Mouse (Mus musculus): ENCODE measurements around the gene Evi5l. TPM values are rescaled to one million over a fixed set of nuclear protein-coding genes. Genes with fewer than 3 reads are reported as not detected.

Gene Evi5l
- polyA plus RNA-seq, 1 experiment from 2014 or later = 28.1 TPM

DNA sequence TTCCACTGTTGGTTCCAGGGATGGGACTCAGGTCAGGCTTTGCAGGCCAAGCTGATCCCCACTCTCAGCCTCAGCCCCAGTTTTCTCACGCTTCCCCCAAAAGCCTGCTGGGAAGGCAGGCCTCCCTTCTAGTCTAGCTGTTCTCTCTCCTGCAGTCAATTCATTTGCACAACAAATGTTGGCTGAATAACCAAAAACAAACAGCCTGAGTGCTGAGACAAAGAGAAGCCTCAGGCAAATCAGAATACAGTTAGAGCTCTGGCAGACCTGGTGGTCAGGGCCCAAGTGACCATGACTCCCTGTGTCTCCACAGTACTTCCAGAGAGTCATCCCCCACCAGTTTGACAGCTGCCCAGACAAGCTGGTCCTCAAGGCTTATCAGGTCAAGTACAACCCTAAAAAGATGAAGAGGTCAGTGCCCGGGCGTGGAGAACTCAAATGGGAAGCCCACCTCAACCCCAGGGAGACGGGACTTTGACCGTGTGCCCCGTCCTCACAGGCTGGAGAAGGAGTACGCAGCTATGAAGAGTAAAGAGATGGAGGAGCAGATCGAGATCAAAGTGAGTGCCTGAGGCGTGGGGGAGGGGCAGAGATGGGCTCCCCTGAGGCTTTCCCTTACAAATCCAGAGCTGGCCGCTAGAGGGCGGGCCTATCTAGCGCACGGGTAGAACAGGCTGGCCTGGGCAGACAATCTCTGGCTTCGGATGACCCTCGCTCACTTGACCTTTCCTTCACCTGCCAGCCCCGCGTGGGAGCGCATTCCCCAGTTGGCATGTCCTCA, 26.6 kb downstream of the Evi5l start:
- Histone ChIP-seq H3K4me3 (ENCODE audit: low read depth, low read length) (no peak overlapping the region), H3K9me3 (ENCODE audit: control insufficient read depth, low read length) (no peaks in the 10 kb centered on the region), H3K36me3 (ENCODE audit: control insufficient read depth, insufficient read depth, low read length) (no peaks in the 10 kb centered on the region), H3K27me3 (ENCODE audit: control insufficient read depth, insufficient read depth, low read length) (no peaks in the 10 kb centered on the region), H3K4me1 (replicated peaks; ENCODE audit: control insufficient read depth, insufficient read depth, low read length) (peaks cover 8% of the 10 kb centered on the region; the same call in 1 of the 2 replicates), H3K4me2 (replicated peaks; ENCODE audit: low read depth, low read length) (peak overlapping the region; percentile 21; the same call in 1 of the 2 replicates), H3K27ac (ENCODE audit: low read depth, low read length) (peak overlapping the region; percentile 79), H3K9ac (ENCODE audit: low read depth, low read length) (no peak overlapping the region)
- DNase-seq (ENCODE audit: low spot score) (peak; percentile 93), ATAC-seq (ENCODE audit: low FRiP score) (peak; percentile 90)
- 5% methylated on average over 18 of the region's 18 CpGs for WGBS

GRCm38 (mm10) chr8:4193588-4193894, 27.2 kb downstream of the Evi5l start:
- Histone ChIP-seq H3K27ac (ENCODE audit: low read depth, low read length) (no peak overlapping the region), H3K4me3 (ENCODE audit: low read depth, low read length) (no peak overlapping the region), H3K27me3 (ENCODE audit: control insufficient read depth, insufficient read depth, low read length) (no peaks in the 10 kb centered on the region), H3K4me2 (replicated peaks; ENCODE audit: low read depth, low read length) (no peak overlapping the region; the same call in 1 of the 2 replicates), H3K4me1 (replicated peaks; ENCODE audit: control insufficient read depth, insufficient read depth, low read length) (peaks cover 8% of the 10 kb centered on the region; the same call in 1 of the 2 replicates), H3K36me3 (ENCODE audit: control insufficient read depth, insufficient read depth, low read length) (no peaks in the 10 kb centered on the region), H3K9ac (ENCODE audit: low read depth, low read length) (no peak overlapping the region), H3K9me3 (ENCODE audit: control insufficient read depth, low read length) (no peaks in the 10 kb centered on the region)
- WGBS = 52% methylated on average over 7 of the region's 7 CpGs
- DNase-seq (ENCODE audit: low spot score) (no peak), ATAC-seq (ENCODE audit: low FRiP score) (no peak; the same call in 1 of the 2 replicates)

GRCm38 (mm10) chr8:4201321-4201720, 35.0 kb downstream of the Evi5l start:
- H3K9ac ChIP-seq (ENCODE audit: low read depth, low read length) = no peak overlapping the region
- WGBS = 50% methylated on average over 2 of the region's 2 CpGs
- H3K36me3 ChIP-seq (ENCODE audit: control insufficient read depth, insufficient read depth, low read length) = no peaks in the 10 kb centered on the region
- H3K27me3 ChIP-seq (ENCODE audit: control insufficient read depth, insufficient read depth, low read length) = peaks cover 18% of the 10 kb centered on the region
- no peaks in the 10 kb centered on the region for H3K9me3 ChIP-seq (ENCODE audit: control insufficient read depth, low read length)
- no peaks in the 10 kb centered on the region; the same call in 1 of the 2 replicates for H3K4me1 ChIP-seq (replicated peaks; ENCODE audit: control insufficient read depth, insufficient read depth, low read length)
- no peak overlapping the region for H3K4me3 ChIP-seq (ENCODE audit: low read depth, low read length)
- no peak overlapping the region for H3K27ac ChIP-seq (ENCODE audit: low read depth, low read length)
- DNase-seq (ENCODE audit: low spot score) = no peak
- no peak overlapping the region for H3K4me2 ChIP-seq (replicated peaks; ENCODE audit: low read depth, low read length)
- no peak for ATAC-seq (ENCODE audit: low FRiP score)

GRCm38 (mm10) chr8:4205246-4206123, 39.1 kb downstream of the Evi5l start:
- Histone ChIP-seq H3K4me1 (replicated peaks; ENCODE audit: control insufficient read depth, insufficient read depth, low read length) (no peaks in the 10 kb centered on the region; the same call in none of the 2 replicates), H3K27me3 (ENCODE audit: control insufficient read depth, insufficient read depth, low read length) (peaks cover 28% of the 10 kb centered on the region), H3K27ac (ENCODE audit: low read depth, low read length) (no peak overlapping the region), H3K4me2 (replicated peaks; ENCODE audit: low read depth, low read length) (no peak overlapping the region), H3K36me3 (ENCODE audit: control insufficient read depth, insufficient read depth, low read length) (peaks cover 7% of the 10 kb centered on the region; the same call in 1 of the 2 replicates), H3K9ac (ENCODE audit: low read depth, low read length) (no peak overlapping the region), H3K9me3 (ENCODE audit: control insufficient read depth, low read length) (no peaks in the 10 kb centered on the region), H3K4me3 (ENCODE audit: low read depth, low read length) (no peak overlapping the region)
- no peak for DNase-seq (ENCODE audit: low spot score)
- WGBS = 12% methylated on average over 38 of the region's 38 CpGs
- ATAC-seq (ENCODE audit: low FRiP score) = 0 out of 2 replicates have a peak, but pooled peaks have one; percentile 1

- Histone ChIP-seq H3K27ac (ENCODE audit: low read depth, low read length) (no peak overlapping the region), H3K9me3 (ENCODE audit: control insufficient read depth, low read length) (no peaks in the 10 kb centered on the region), H3K4me3 (ENCODE audit: low read depth, low read length) (no peak overlapping the region), H3K9ac (ENCODE audit: low read depth, low read length) (peak overlapping the region; percentile 19; the same call in 1 of the 2 replicates), H3K4me1 (replicated peaks; ENCODE audit: control insufficient read depth, insufficient read depth, low read length) (no peaks in the 10 kb centered on the region; the same call in none of the 2 replicates), H3K27me3 (ENCODE audit: control insufficient read depth, insufficient read depth, low read length) (peaks cover 28% of the 10 kb centered on the region), H3K36me3 (ENCODE audit: control insufficient read depth, insufficient read depth, low read length) (peaks cover 7% of the 10 kb centered on the region; the same call in 1 of the 2 replicates), H3K4me2 (replicated peaks; ENCODE audit: low read depth, low read length) (no peak overlapping the region)
- peak; percentile 39 for DNase-seq (ENCODE audit: low spot score)
- WGBS = 10% methylated on average over 40 of the region's 44 CpGs
- 0 out of 2 replicates have a peak, but pooled peaks have one; percentile 8 for ATAC-seq (ENCODE audit: low FRiP score)
Measured at GRCm38 (mm10) chr8:4206182-4207015, 40.0 kb downstream of the Evi5l start.

- Histone ChIP-seq H3K9me3 (ENCODE audit: control insufficient read depth, low read length) (no peaks in the 10 kb centered on the region), H3K36me3 (ENCODE audit: control insufficient read depth, insufficient read depth, low read length) (peaks cover 7% of the 10 kb centered on the region; the same call in 1 of the 2 replicates), H3K27me3 (ENCODE audit: control insufficient read depth, insufficient read depth, low read length) (peaks cover 28% of the 10 kb centered on the region), H3K9ac (ENCODE audit: low read depth, low read length) (no peak overlapping the region), H3K4me1 (replicated peaks; ENCODE audit: control insufficient read depth, insufficient read depth, low read length) (no peaks in the 10 kb centered on the region; the same call in none of the 2 replicates), H3K4me3 (ENCODE audit: low read depth, low read length) (no peak overlapping the region), H3K4me2 (replicated peaks; ENCODE audit: low read depth, low read length) (no peak overlapping the region), H3K27ac (ENCODE audit: low read depth, low read length) (no peak overlapping the region)
- DNase-seq (ENCODE audit: low spot score) = no peak
- WGBS = 51% methylated on average over 2 of the region's 2 CpGs
- no peak for ATAC-seq (ENCODE audit: low FRiP score)
Measured at GRCm38 (mm10) chr8:4207016-4207350, 40.6 kb downstream of the Evi5l start.

- WGBS = 81% methylated on average over 6 of the region's 6 CpGs
- peaks cover 15% of the 10 kb centered on the region for H3K27me3 ChIP-seq (ENCODE audit: control insufficient read depth, insufficient read depth, low read length)
- H3K4me1 ChIP-seq (replicated peaks; ENCODE audit: control insufficient read depth, insufficient read depth, low read length) = peaks cover 10% of the 10 kb centered on the region
Measured at GRCm38 (mm10) chr8:4211097-4211496, 44.7 kb downstream of the Evi5l start.

DNA sequence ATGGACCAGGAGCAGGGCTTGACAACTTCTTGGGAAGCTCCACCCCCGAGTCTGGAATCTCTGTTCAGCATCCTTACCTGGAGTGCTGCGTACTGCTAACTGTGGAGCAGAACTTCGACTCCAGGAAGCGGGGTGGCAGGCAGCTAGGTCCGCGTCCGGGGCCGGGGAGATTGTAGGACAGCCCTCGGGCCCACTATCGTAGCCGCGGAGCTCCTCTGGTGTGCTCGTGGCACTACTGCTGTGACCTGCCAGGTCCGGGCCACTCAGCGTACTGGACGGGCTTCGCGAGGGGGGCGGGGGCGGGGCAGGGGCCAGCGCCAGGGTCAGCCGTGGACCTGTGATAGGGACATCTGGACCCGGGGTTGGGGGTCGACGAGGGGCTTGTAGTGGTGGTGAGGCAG, 46.4 kb downstream of the Evi5l start:
- WGBS = 0% methylated on average over 24 of the region's 25 CpGs
- Histone ChIP-seq H3K27ac (ENCODE audit: low read depth, low read length) (no peak overlapping the region), H3K9me3 (ENCODE audit: control insufficient read depth, low read length) (no peaks in the 10 kb centered on the region), H3K4me1 (replicated peaks; ENCODE audit: control insufficient read depth, insufficient read depth, low read length) (peaks cover 10% of the 10 kb centered on the region), H3K4me3 (ENCODE audit: low read depth, low read length) (peak overlapping the region; percentile 30), H3K4me2 (replicated peaks; ENCODE audit: low read depth, low read length) (peak overlapping the region; percentile 78), H3K27me3 (ENCODE audit: control insufficient read depth, insufficient read depth, low read length) (peaks cover 2% of the 10 kb centered on the region; the same call in 1 of the 2 replicates), H3K36me3 (ENCODE audit: control insufficient read depth, insufficient read depth, low read length) (peaks cover 7% of the 10 kb centered on the region; the same call in 1 of the 2 replicates), H3K9ac (ENCODE audit: low read depth, low read length) (peak overlapping the region; percentile 3)
- ATAC-seq (ENCODE audit: low FRiP score) (no peak), DNase-seq (ENCODE audit: low spot score) (peak; percentile 38)

More at GRCm38 (mm10) chr8:4211097-4211496, 44.7 kb downstream of the Evi5l start:
- H3K27ac ChIP-seq (ENCODE audit: low read depth, low read length) = no peak overlapping the region
- H3K9ac ChIP-seq (ENCODE audit: low read depth, low read length) = no peak overlapping the region
- no peak overlapping the region for H3K4me2 ChIP-seq (replicated peaks; ENCODE audit: low read depth, low read length)
- H3K9me3 ChIP-seq (ENCODE audit: control insufficient read depth, low read length) = no peaks in the 10 kb centered on the region
- H3K36me3 ChIP-seq (ENCODE audit: control insufficient read depth, insufficient read depth, low read length) = peaks cover 7% of the 10 kb centered on the region; the same call in 1 of the 2 replicates
- no peak overlapping the region for H3K4me3 ChIP-seq (ENCODE audit: low read depth, low read length)
- ATAC-seq (ENCODE audit: low FRiP score) (no peak), DNase-seq (ENCODE audit: low spot score) (no peak)

All from hindbrain, embryonic 11.5 days (tissue).